Mouse (Mus musculus) neural tube, embryonic 12.5 days (tissue): Measurements from ENCODE around the gene 4933427D14Rik. TPM values are rescaled to one million over a fixed set of nuclear protein-coding genes. Genes with fewer than 3 reads are reported as not detected.
"Not testable (repeated sequence)": the region's sequence is repeated elsewhere in the genome, so short reads cannot be mapped to it uniquely, and the experiment has no call there.

ENCODE experiments used
- ATAC-seq: fragments of 200-750 bp; cut with Nextera tagmentation; 2 replicates; pipeline ENCODE4 v1.8.0; 2017; ENCODE audit warnings: low read depth, mild to moderate bottlenecking, moderate TSS enrichment, moderate library complexity; ENCODE audit not compliant: low FRiP score
- H3K27ac ChIP-seq: fragments of 300-500 bp; sonication (generic); 2 replicates; pipeline ENCODE4 v1.5.1; 2016
- H3K27me3 ChIP-seq: fragments of 300-500 bp; sonication (generic); replicated peaks from 2 replicates; pipeline ENCODE4 v1.6.1; 2016; ENCODE audit warnings: mild to moderate bottlenecking
- H3K36me3 ChIP-seq: fragments of 300-500 bp; sonication (generic); 2 replicates; pipeline ENCODE4 v1.6.1; 2016; ENCODE audit warnings: mild to moderate bottlenecking
- H3K4me1 ChIP-seq: fragments of 300-500 bp; sonication (generic); 2 replicates; pipeline ENCODE4 v1.6.1; 2016
- H3K4me2 ChIP-seq: fragments of 300-500 bp; sonication (generic); replicated peaks from 2 replicates; pipeline ENCODE4 v1.6.1; 2016; ENCODE audit warnings: mild to moderate bottlenecking
- H3K4me3 ChIP-seq: fragments of 300-500 bp; sonication (generic); 2 replicates; pipeline ENCODE4 v1.5.1; 2016
- H3K9ac ChIP-seq: fragments of 300-500 bp; sonication (generic); 2 replicates; pipeline ENCODE4 v1.6.1; 2016; ENCODE audit warnings: mild to moderate bottlenecking
- H3K9me3 ChIP-seq: fragments of 300-500 bp; sonication (generic); 2 replicates; pipeline ENCODE4 v1.6.1; 2016; ENCODE audit warnings: mild to moderate bottlenecking
- WGBS: fragments of 180-500 bp; shearing (Covaris S2); methylation state at CpG from one replicate; pipeline ENCODE4 v1.1.7; 2016; 5-methylcytosine and 5-hydroxymethylcytosine counted together
- polyA plus RNA-seq: library from polyadenylated mRNA; unstranded; fragments of >200 nt; fragmentation: Nextera tagmentation; extraction: Ambion mirVana; gene quantifications from 2 replicates; pipeline ENCODE4 v1.2.1, GENCODE M21; 2016

Gene 4933427D14Rik
- polyA plus RNA-seq, 1 experiment from 2014 or later: 18.3 TPM

- H3K36me3 ChIP-seq: peaks cover 49% of the 10 kb centered on the region
- no peaks in the 10 kb centered on the region for H3K9me3 ChIP-seq
- 65% methylated on average over 1 of the region's 1 CpGs for WGBS
- H3K27ac ChIP-seq: no peak overlapping the region
- no peak overlapping the region for H3K9ac ChIP-seq
- no peak overlapping the region for H3K4me3 ChIP-seq
- no peak for ATAC-seq
- H3K4me1 ChIP-seq: no peaks in the 10 kb centered on the region
- H3K4me2 ChIP-seq: no peak overlapping the region
- no peaks in the 10 kb centered on the region for H3K27me3 ChIP-seq
Observed at GRCm38 (mm10) chr11:72190857-72191256, 16.4 kb downstream of the 4933427D14Rik start.

- WGBS: 90% methylated on average over 4 of the region's 4 CpGs
- H3K9me3 ChIP-seq: no peaks in the 10 kb centered on the region
- H3K36me3 ChIP-seq: peaks cover 46% of the 10 kb centered on the region
- no peak overlapping the region for H3K27ac ChIP-seq
- no peaks in the 10 kb centered on the region for H3K4me1 ChIP-seq
- no peak for ATAC-seq
- no peak overlapping the region for H3K4me2 ChIP-seq
- H3K27me3 ChIP-seq: no peaks in the 10 kb centered on the region
- H3K4me3 ChIP-seq: no peak overlapping the region
- H3K9ac ChIP-seq: no peak overlapping the region
Observed at GRCm38 (mm10) chr11:72184252-72184651, 23.0 kb downstream of the 4933427D14Rik start.

GRCm38 (mm10) chr11:72181136-72181535 lies 26.1 kb downstream of the 4933427D14Rik start:
- peaks cover 46% of the 10 kb centered on the region for H3K36me3 ChIP-seq
- no peak overlapping the region for H3K9ac ChIP-seq
- no peak overlapping the region for H3K27ac ChIP-seq
- no peak overlapping the region for H3K4me2 ChIP-seq
- ATAC-seq: no peak
- H3K4me3 ChIP-seq: no peak overlapping the region
- WGBS: 88% methylated on average over 4 of the region's 4 CpGs
- no peaks in the 10 kb centered on the region for H3K9me3 ChIP-seq
- no peaks in the 10 kb centered on the region for H3K27me3 ChIP-seq
- peaks cover 8% of the 10 kb centered on the region; the same call in 1 of the 2 replicates for H3K4me1 ChIP-seq

GRCm38 (mm10) chr11:72180556-72180955 lies 26.7 kb downstream of the 4933427D14Rik start:
- peaks cover 52% of the 10 kb centered on the region for H3K36me3 ChIP-seq
- H3K4me3 ChIP-seq: no peak overlapping the region
- WGBS: 88% methylated on average over 5 of the region's 5 CpGs
- no peaks in the 10 kb centered on the region for H3K27me3 ChIP-seq
- no peaks in the 10 kb centered on the region for H3K9me3 ChIP-seq
- H3K27ac ChIP-seq: no peak overlapping the region
- ATAC-seq: no peak
- H3K9ac ChIP-seq: no peak overlapping the region
- no peak overlapping the region for H3K4me2 ChIP-seq
- H3K4me1 ChIP-seq: peaks cover 8% of the 10 kb centered on the region; the same call in 1 of the 2 replicates

GRCm38 (mm10) chr11:72176553-72176952 lies 30.7 kb downstream of the 4933427D14Rik start:
- H3K4me1 ChIP-seq: peaks cover 8% of the 10 kb centered on the region; the same call in 1 of the 2 replicates
- H3K4me2 ChIP-seq: no peak overlapping the region
- 25% methylated on average over 3 of the region's 3 CpGs for WGBS
- no peak overlapping the region for H3K27ac ChIP-seq
- no peak for ATAC-seq
- H3K27me3 ChIP-seq: no peaks in the 10 kb centered on the region
- H3K4me3 ChIP-seq: no peak overlapping the region
- H3K9me3 ChIP-seq: no peaks in the 10 kb centered on the region
- no peak overlapping the region for H3K9ac ChIP-seq
- H3K36me3 ChIP-seq: peaks cover 58% of the 10 kb centered on the region

- H3K9ac ChIP-seq: no peak overlapping the region
- WGBS: 60% methylated on average over 5 of the region's 5 CpGs
Observed at GRCm38 (mm10) chr11:72175966-72176365, 31.3 kb downstream of the 4933427D14Rik start.

GRCm38 (mm10) chr11:72174721-72175120 lies 32.5 kb downstream of the 4933427D14Rik start:
- H3K9me3 ChIP-seq: no peaks in the 10 kb centered on the region
- H3K27me3 ChIP-seq: no peaks in the 10 kb centered on the region
- peaks cover 65% of the 10 kb centered on the region for H3K36me3 ChIP-seq
- H3K4me3 ChIP-seq: no peak overlapping the region
- WGBS: 94% methylated on average over 6 of the region's 6 CpGs
- no peak overlapping the region for H3K9ac ChIP-seq
- peaks cover 8% of the 10 kb centered on the region; the same call in 1 of the 2 replicates for H3K4me1 ChIP-seq
- no peak overlapping the region for H3K4me2 ChIP-seq
- no peak overlapping the region for H3K27ac ChIP-seq
- ATAC-seq: no peak

More at GRCm38 (mm10) chr11:72175966-72176365, 31.3 kb downstream of the 4933427D14Rik start:
- no peaks in the 10 kb centered on the region for H3K27me3 ChIP-seq
- no peak overlapping the region for H3K27ac ChIP-seq
- no peak for ATAC-seq
- no peaks in the 10 kb centered on the region for H3K9me3 ChIP-seq
- H3K4me2 ChIP-seq: no peak overlapping the region
- H3K4me1 ChIP-seq: peaks cover 8% of the 10 kb centered on the region; the same call in 1 of the 2 replicates
- no peak overlapping the region for H3K4me3 ChIP-seq
- peaks cover 54% of the 10 kb centered on the region for H3K36me3 ChIP-seq

GRCm38 (mm10) chr11:72173506-72173905 lies 33.8 kb downstream of the 4933427D14Rik start:
- H3K4me2 ChIP-seq: no peak overlapping the region
- H3K36me3 ChIP-seq: peaks cover 64% of the 10 kb centered on the region
- H3K9me3 ChIP-seq: no peaks in the 10 kb centered on the region
- H3K9ac ChIP-seq: no peak overlapping the region
- no peak for ATAC-seq
- WGBS: 88% methylated on average over 5 of the region's 5 CpGs
- H3K4me1 ChIP-seq: peaks cover 8% of the 10 kb centered on the region; the same call in 1 of the 2 replicates
- H3K27me3 ChIP-seq: no peaks in the 10 kb centered on the region
- no peak overlapping the region for H3K27ac ChIP-seq
- H3K4me3 ChIP-seq: no peak overlapping the region

- not testable (repeated sequence) for H3K4me1 ChIP-seq, H3K9ac ChIP-seq, H3K4me2 ChIP-seq, H3K27me3 ChIP-seq, H3K9me3 ChIP-seq, H3K27ac ChIP-seq, ATAC-seq, H3K4me3 ChIP-seq
- H3K36me3 ChIP-seq: peaks cover 58% of the 10 kb centered on the region
- 35% methylated on average over 4 of the region's 4 CpGs for WGBS
Observed at GRCm38 (mm10) chr11:72171906-72172305, 35.4 kb downstream of the 4933427D14Rik start.

- no peak overlapping the region for H3K4me2 ChIP-seq
- H3K9me3 ChIP-seq: no peaks in the 10 kb centered on the region
- ATAC-seq: no peak
- H3K4me3 ChIP-seq: no peak overlapping the region
- H3K36me3 ChIP-seq: peaks cover 62% of the 10 kb centered on the region
- H3K27ac ChIP-seq: no peak overlapping the region
- no peaks in the 10 kb centered on the region for H3K4me1 ChIP-seq
- WGBS: 84% methylated on average over 4 of the region's 4 CpGs
- H3K27me3 ChIP-seq: no peaks in the 10 kb centered on the region
- no peak overlapping the region for H3K9ac ChIP-seq
Observed at GRCm38 (mm10) chr11:72169871-72170270, 37.4 kb downstream of the 4933427D14Rik start.

- 93% methylated on average over 2 of the region's 2 CpGs for WGBS
- no peak overlapping the region for H3K27ac ChIP-seq
- no peak for ATAC-seq
Observed at GRCm38 (mm10) chr11:72163198-72163597, 44.1 kb downstream of the 4933427D14Rik start.

GRCm38 (mm10) chr11:72156624-72157023 lies 50.6 kb downstream of the 4933427D14Rik start:
- no peaks in the 10 kb centered on the region for H3K4me1 ChIP-seq
- H3K4me2 ChIP-seq: no peak overlapping the region
- H3K4me3 ChIP-seq: no peak overlapping the region
- no peak for ATAC-seq
- WGBS: 74% methylated on average over 2 of the region's 2 CpGs
- no peaks in the 10 kb centered on the region for H3K27me3 ChIP-seq
- no peak overlapping the region for H3K9ac ChIP-seq
- peaks cover 64% of the 10 kb centered on the region for H3K36me3 ChIP-seq
- no peaks in the 10 kb centered on the region for H3K9me3 ChIP-seq
- H3K27ac ChIP-seq: no peak overlapping the region

More at GRCm38 (mm10) chr11:72163198-72163597, 44.1 kb downstream of the 4933427D14Rik start:
- no peaks in the 10 kb centered on the region for H3K27me3 ChIP-seq
- no peak overlapping the region for H3K4me3 ChIP-seq
- H3K4me1 ChIP-seq: no peaks in the 10 kb centered on the region
- no peak overlapping the region for H3K9ac ChIP-seq
- H3K9me3 ChIP-seq: no peaks in the 10 kb centered on the region
- H3K36me3 ChIP-seq: peaks cover 64% of the 10 kb centered on the region
- no peak overlapping the region for H3K4me2 ChIP-seq

- Histone ChIP-seq H3K4me1 (no peaks in the 10 kb centered on the region), H3K36me3 (peaks cover 64% of the 10 kb centered on the region), H3K9ac (no peak overlapping the region), H3K9me3 (no peaks in the 10 kb centered on the region), H3K4me2 (no peak overlapping the region), H3K27ac (no peak overlapping the region), H3K4me3 (no peak overlapping the region), H3K27me3 (no peaks in the 10 kb centered on the region)
- 88% methylated on average over 4 of the region's 4 CpGs for WGBS
- no peak for ATAC-seq
Observed at GRCm38 (mm10) chr11:72155981-72156428, 51.3 kb downstream of the 4933427D14Rik start.
